22 mouse cellular contexts compared by ENCODE assay signal in genomic region chr2:164154007-164154406, GRCm38 (mm10). TPM values are rescaled to one million over a fixed set of nuclear protein-coding genes. Genes with fewer than 3 reads are reported as not detected.
"Had no signal": no experiment of that assay in that cellular context is flagged by ENCODE, and none has a peak within 500 bp of the region (broad histone marks: within the 10 kb centered on the region; RNA-seq: fewer than 3 reads in every experiment).

No protein-coding gene starts in this region.

- H3K27ac ChIP-seq: kidney, postnatal 0 days; limb, embryonic 10.5 days; limb, embryonic 13.5 days; liver, embryonic 13.5 days; macrophage; midbrain, embryonic 12.5 days; midbrain, embryonic 15.5 days; neural tube, embryonic 12.5 days; neural tube, embryonic 15.5 days; stomach, embryonic 15.5 days had no signal

- H3K27me3 ChIP-seq: limb, embryonic 13.5 days; liver, embryonic 13.5 days; midbrain, embryonic 12.5 days; midbrain, embryonic 15.5 days; neural tube, embryonic 12.5 days; neural tube, embryonic 15.5 days; stomach, embryonic 15.5 days had no signal

- H3K4me3 ChIP-seq: limb, embryonic 10.5 days; limb, embryonic 13.5 days; liver, embryonic 13.5 days; midbrain, embryonic 12.5 days; midbrain, embryonic 15.5 days; neural tube, embryonic 12.5 days; neural tube, embryonic 15.5 days; stomach, embryonic 15.5 days had no signal

- H3K9me3 ChIP-seq: limb, embryonic 10.5 days; limb, embryonic 13.5 days; liver, embryonic 13.5 days; midbrain, embryonic 12.5 days; midbrain, embryonic 15.5 days; neural tube, embryonic 12.5 days; neural tube, embryonic 15.5 days; stomach, embryonic 15.5 days had no signal

- DNase-seq: kidney, postnatal 25 days; liver; liver, embryonic 13.5 days; lung, embryonic 14.5 days; right cerebral cortex, adult 18-20 months; right cerebral cortex, postnatal 14 days; right cerebral cortex, postnatal 4 days; thymus, postnatal 25 days had no signal

- H3K4me1 ChIP-seq: liver, embryonic 13.5 days; midbrain, embryonic 12.5 days; midbrain, embryonic 15.5 days; neural tube, embryonic 15.5 days; stomach, embryonic 15.5 days had no signal

- ATAC-seq: lung, postnatal 0 days; midbrain, embryonic 15.5 days had no signal

RNA-seq across cellular contexts. Expression of gene Kcns1, which starts 16.9 kb away (rescaled TPM):
- polyA plus RNA-seq: kidney, embryonic 14.5 days; liver, embryonic 13.5 days; liver, embryonic 16.5 days; lung, embryonic 14.5 days; lung, postnatal 0 days; macrophage; thymus, postnatal 0 days had no signal

RNA-seq across cellular contexts. Expression of gene Wfdc5, which starts 28.5 kb away (rescaled TPM):
- polyA plus RNA-seq: kidney, embryonic 14.5 days; kidney, postnatal 0 days; large intestine, adult 2 months; limb, embryonic 10.5 days; limb, embryonic 13.5 days; liver, embryonic 13.5 days; liver, embryonic 16.5 days; lung, embryonic 14.5 days; macrophage; midbrain, embryonic 12.5 days; midbrain, embryonic 15.5 days; neural tube, embryonic 12.5 days; neural tube, embryonic 15.5 days; thymus, postnatal 0 days had no signal

RNA-seq across cellular contexts. Expression of gene Wfdc12, which starts 36.4 kb away (rescaled TPM):
- polyA plus RNA-seq: kidney, embryonic 14.5 days; kidney, postnatal 0 days; large intestine, adult 2 months; limb, embryonic 10.5 days; limb, embryonic 13.5 days; liver, embryonic 13.5 days; liver, embryonic 16.5 days; lung, embryonic 14.5 days; macrophage; midbrain, embryonic 12.5 days; midbrain, embryonic 15.5 days; neural tube, embryonic 12.5 days; neural tube, embryonic 15.5 days; stomach, embryonic 15.5 days had no signal

RNA-seq across cellular contexts. Expression of gene Wfdc15a, which starts 45.9 kb away (rescaled TPM):
- polyA plus RNA-seq: kidney, embryonic 14.5 days; kidney, postnatal 0 days; large intestine, adult 2 months; limb, embryonic 10.5 days; limb, embryonic 13.5 days; liver, embryonic 13.5 days; liver, embryonic 16.5 days; lung, embryonic 14.5 days; lung, postnatal 0 days; macrophage; midbrain, embryonic 12.5 days; midbrain, embryonic 15.5 days; neural tube, embryonic 12.5 days; neural tube, embryonic 15.5 days; stomach, embryonic 15.5 days; thymus, postnatal 0 days had no signal
